Mouse (Mus musculus): Measurements from ENCODE around the gene Igfbp2. TPM values are rescaled to one million over a fixed set of nuclear protein-coding genes. Genes with fewer than 3 reads are reported as not detected.

Igfbp2 gene
- polyA plus RNA-seq, 1 experiment from 2014 or later, result 750 TPM

DNA sequence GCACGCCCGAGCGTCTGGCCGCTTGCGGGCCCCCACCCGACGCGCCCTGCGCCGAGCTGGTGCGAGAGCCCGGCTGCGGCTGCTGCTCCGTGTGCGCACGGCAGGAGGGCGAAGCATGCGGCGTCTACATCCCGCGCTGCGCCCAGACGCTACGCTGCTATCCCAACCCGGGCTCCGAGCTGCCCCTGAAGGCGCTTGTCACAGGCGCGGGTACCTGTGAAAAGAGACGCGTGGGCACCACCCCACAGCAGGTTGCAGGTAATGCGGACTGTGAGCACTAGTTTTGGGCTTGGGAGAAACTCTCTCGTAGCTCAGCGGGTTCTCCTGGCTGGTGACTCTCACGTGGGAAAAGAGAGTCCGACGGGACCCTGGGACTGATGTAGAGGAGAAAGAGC lies 401 bp downstream of the Igfbp2 start:
- DNase-seq (ENCODE audit: low spot score), result no peak
- H3K27ac ChIP-seq, result peak overlapping the region; percentile 94
- H3K9me3 ChIP-seq, result no peaks in the 10 kb centered on the region
- peak overlapping the region; percentile 83 for H3K4me3 ChIP-seq
- peaks cover 54% of the 10 kb centered on the region for H3K4me1 ChIP-seq (replicated peaks)
- H3K36me3 ChIP-seq, result peaks cover 20% of the 10 kb centered on the region
- under 1% methylated on average over 37 of the region's 37 CpGs for WGBS
- peaks cover 20% of the 10 kb centered on the region for H3K27me3 ChIP-seq (ENCODE audit: insufficient read depth, poor library complexity, severe bottlenecking)

GRCm38 (mm10) chr1:72825286-72825685 lies 983 bp downstream of the Igfbp2 start:
- H3K36me3 ChIP-seq, result peaks cover 26% of the 10 kb centered on the region
- peak; percentile 64 for DNase-seq (ENCODE audit: low spot score)
- H3K4me1 ChIP-seq (replicated peaks), result peaks cover 60% of the 10 kb centered on the region
- H3K4me3 ChIP-seq, result peak overlapping the region; percentile 83
- under 1% methylated on average over 20 of the region's 20 CpGs for WGBS
- H3K9me3 ChIP-seq, result 0 out of 2 replicates have a peak, but pooled peaks cover under 1% of the 10 kb centered on the region
- H3K27me3 ChIP-seq (ENCODE audit: insufficient read depth, poor library complexity, severe bottlenecking), result peaks cover 20% of the 10 kb centered on the region
- peak overlapping the region; percentile 94 for H3K27ac ChIP-seq

DNA sequence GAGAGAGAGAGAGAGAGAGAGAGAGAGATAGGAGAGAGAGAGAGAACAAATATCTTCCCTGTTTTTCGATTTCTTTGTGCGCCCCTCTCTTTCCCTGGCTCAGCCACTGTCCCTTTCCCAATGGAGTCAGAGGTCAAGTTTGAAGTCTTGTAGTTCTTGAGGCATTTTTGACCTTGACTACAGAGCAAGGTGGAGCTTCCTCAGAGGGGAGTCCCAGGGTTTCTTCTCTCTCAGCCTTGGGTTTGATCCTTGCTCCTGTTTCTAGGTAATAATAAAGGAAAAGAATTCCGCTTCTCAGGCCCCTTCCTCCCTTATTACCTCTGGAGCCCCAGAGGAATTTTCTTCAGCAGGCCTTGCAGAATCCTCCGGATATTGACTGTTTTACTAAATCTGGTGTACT lies 1.6 kb downstream of the Igfbp2 start:
- H3K9me3 ChIP-seq, result 0 out of 2 replicates have a peak, but pooled peaks cover 4% of the 10 kb centered on the region
- H3K36me3 ChIP-seq, result peaks cover 32% of the 10 kb centered on the region
- peak overlapping the region; percentile 83 for H3K4me3 ChIP-seq
- peaks cover 60% of the 10 kb centered on the region for H3K4me1 ChIP-seq (replicated peaks)
- DNase-seq (ENCODE audit: low spot score), result no peak
- 2% methylated on average over 4 of the region's 4 CpGs for WGBS
- H3K27ac ChIP-seq, result peak overlapping the region; percentile 94
- H3K27me3 ChIP-seq (ENCODE audit: insufficient read depth, poor library complexity, severe bottlenecking), result peaks cover 20% of the 10 kb centered on the region

DNA sequence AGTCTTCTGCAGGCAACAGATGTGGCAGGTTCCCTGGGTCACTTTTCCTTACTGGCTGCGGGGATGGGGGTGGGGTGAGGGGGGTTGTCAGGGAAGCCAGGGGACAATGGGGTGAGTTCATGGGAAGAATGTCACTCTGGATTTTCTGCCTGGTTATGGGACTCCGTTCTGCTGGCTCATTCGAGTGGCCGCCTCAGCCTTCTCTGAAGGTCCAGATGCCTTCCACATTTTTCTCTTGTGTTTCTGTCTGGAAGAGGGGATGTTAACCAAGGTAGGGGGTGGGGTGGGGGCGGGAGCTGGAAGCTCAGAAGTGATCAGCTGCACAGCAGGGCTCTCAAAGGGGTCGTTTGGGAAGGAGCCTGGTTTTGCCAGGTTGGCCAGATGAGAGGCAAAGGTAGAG lies 2.1 kb downstream of the Igfbp2 start:
- H3K27me3 ChIP-seq (ENCODE audit: insufficient read depth, poor library complexity, severe bottlenecking), result peaks cover 15% of the 10 kb centered on the region
- H3K27ac ChIP-seq, result peak overlapping the region; percentile 94
- 0 out of 2 replicates have a peak, but pooled peaks cover 4% of the 10 kb centered on the region for H3K9me3 ChIP-seq
- 0% methylated on average over 6 of the region's 6 CpGs for WGBS
- peak; percentile 66 for DNase-seq (ENCODE audit: low spot score)
- H3K36me3 ChIP-seq, result peaks cover 38% of the 10 kb centered on the region
- H3K4me1 ChIP-seq (replicated peaks), result peaks cover 60% of the 10 kb centered on the region
- H3K4me3 ChIP-seq, result peak overlapping the region; percentile 83

- WGBS, result 1% methylated on average over 7 of the region's 7 CpGs
- DNase-seq (ENCODE audit: low spot score), result no peak
- Histone ChIP-seq H3K4me3 (peak overlapping the region; percentile 83), H3K36me3 (peaks cover 42% of the 10 kb centered on the region), H3K27me3 (ENCODE audit: insufficient read depth, poor library complexity, severe bottlenecking) (peaks cover 10% of the 10 kb centered on the region), H3K9me3 (0 out of 2 replicates have a peak, but pooled peaks cover 4% of the 10 kb centered on the region), H3K27ac (peak overlapping the region; percentile 94), H3K4me1 (replicated peaks) (peaks cover 60% of the 10 kb centered on the region)
These were observed 2.6 kb downstream of the Igfbp2 start for GRCm38 (mm10) chr1:72826931-72827330.

- H3K4me3 ChIP-seq, result peak overlapping the region; percentile 83
- peaks cover 63% of the 10 kb centered on the region for H3K4me1 ChIP-seq (replicated peaks)
- H3K27ac ChIP-seq, result peak overlapping the region; percentile 94
- peaks cover 3% of the 10 kb centered on the region for H3K27me3 ChIP-seq (ENCODE audit: insufficient read depth, poor library complexity, severe bottlenecking)
- 0 out of 2 replicates have a peak, but pooled peaks cover 4% of the 10 kb centered on the region for H3K9me3 ChIP-seq
- no peak for DNase-seq (ENCODE audit: low spot score)
- peaks cover 49% of the 10 kb centered on the region for H3K36me3 ChIP-seq
- WGBS, result 26% methylated on average over 12 of the region's 12 CpGs
These were observed 3.4 kb downstream of the Igfbp2 start for GRCm38 (mm10) chr1:72827411-72828315.

DNA sequence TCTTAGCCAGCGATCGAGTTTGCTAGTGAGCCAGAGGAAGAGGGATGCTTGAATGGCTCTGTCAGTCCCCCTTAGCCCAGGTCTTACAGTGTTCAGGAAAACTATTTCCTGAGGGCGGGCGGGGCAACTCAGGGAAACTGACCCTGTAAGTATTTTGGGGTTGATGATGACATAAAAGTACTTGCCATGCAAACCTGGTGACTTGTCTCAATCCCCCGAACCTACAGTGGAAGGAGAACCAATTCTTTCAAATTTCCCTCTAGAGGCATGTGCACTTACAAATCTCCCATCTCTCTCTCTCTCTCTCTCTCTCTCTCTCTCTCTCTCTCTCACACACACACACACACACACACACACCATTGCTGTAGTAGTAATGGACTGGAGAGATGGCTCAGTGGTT lies 4.5 kb downstream of the Igfbp2 start:
- WGBS, result 92% methylated on average over 5 of the region's 5 CpGs
- DNase-seq (ENCODE audit: low spot score), result no peak
- peaks cover 60% of the 10 kb centered on the region for H3K36me3 ChIP-seq

GRCm38 (mm10) chr1:72830485-72830884 lies 6.2 kb downstream of the Igfbp2 start:
- WGBS, result 89% methylated on average over 2 of the region's 2 CpGs
- DNase-seq (ENCODE audit: low spot score), result no peak
- Histone ChIP-seq H3K4me3 (no peak overlapping the region), H3K36me3 (peaks cover 75% of the 10 kb centered on the region), H3K9me3 (0 out of 2 replicates have a peak, but pooled peaks cover 4% of the 10 kb centered on the region), H3K4me1 (replicated peaks) (peaks cover 37% of the 10 kb centered on the region), H3K27me3 (ENCODE audit: insufficient read depth, poor library complexity, severe bottlenecking) (no peaks in the 10 kb centered on the region), H3K27ac (no peak overlapping the region)

More for the DNA sequence above, 4.5 kb downstream of the Igfbp2 start:
- Histone ChIP-seq H3K9me3 (0 out of 2 replicates have a peak, but pooled peaks cover 4% of the 10 kb centered on the region), H3K4me3 (no peak overlapping the region), H3K27me3 (ENCODE audit: insufficient read depth, poor library complexity, severe bottlenecking) (no peaks in the 10 kb centered on the region; the same call in 1 of the 2 replicates), H3K27ac (no peak overlapping the region), H3K4me1 (replicated peaks) (peaks cover 53% of the 10 kb centered on the region)

GRCm38 (mm10) chr1:72832715-72833153 lies 8.4 kb downstream of the Igfbp2 start:
- peaks cover 14% of the 10 kb centered on the region for H3K4me1 ChIP-seq (replicated peaks)
- H3K36me3 ChIP-seq, result peaks cover 95% of the 10 kb centered on the region
- no peak overlapping the region for H3K4me3 ChIP-seq
- H3K27ac ChIP-seq, result no peak overlapping the region
- H3K27me3 ChIP-seq (ENCODE audit: insufficient read depth, poor library complexity, severe bottlenecking), result no peaks in the 10 kb centered on the region
- no peak for DNase-seq (ENCODE audit: low spot score)
- WGBS, result 80% methylated on average over 3 of the region's 3 CpGs
- 0 out of 2 replicates have a peak, but pooled peaks cover 4% of the 10 kb centered on the region for H3K9me3 ChIP-seq

- H3K27ac ChIP-seq, result no peak overlapping the region
- peaks cover 95% of the 10 kb centered on the region for H3K36me3 ChIP-seq
- 78% methylated on average over 4 of the region's 4 CpGs for WGBS
These were observed 9.3 kb downstream of the Igfbp2 start for GRCm38 (mm10) chr1:72833563-72833962.

DNA sequence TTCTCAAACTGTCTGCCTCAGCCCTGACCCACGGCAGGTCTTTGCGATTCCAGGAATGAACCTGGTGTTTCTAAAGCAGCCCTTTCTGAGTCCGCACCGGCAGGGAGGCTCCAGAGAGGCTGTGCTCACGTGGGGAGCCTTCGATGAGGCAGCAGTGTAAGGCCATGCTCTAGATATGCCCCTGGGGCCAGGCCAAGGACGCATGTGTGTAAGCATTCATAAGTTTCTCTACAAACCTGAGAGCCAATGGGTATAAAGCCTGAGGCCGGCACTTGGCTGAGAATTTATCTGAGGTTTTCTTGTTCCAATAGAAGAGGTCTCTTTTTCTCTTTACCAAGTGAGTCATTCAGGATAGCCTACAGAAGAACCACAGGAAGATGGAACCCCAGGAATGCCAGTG lies 15.1 kb downstream of the Igfbp2 start:
- no peaks in the 10 kb centered on the region for H3K27me3 ChIP-seq (ENCODE audit: insufficient read depth, poor library complexity, severe bottlenecking)
- peaks cover 84% of the 10 kb centered on the region for H3K36me3 ChIP-seq
- no peaks in the 10 kb centered on the region for H3K9me3 ChIP-seq
- H3K27ac ChIP-seq, result no peak overlapping the region
- WGBS, result 69% methylated on average over 8 of the region's 8 CpGs
- DNase-seq (ENCODE audit: low spot score), result no peak
- H3K4me1 ChIP-seq (replicated peaks), result no peaks in the 10 kb centered on the region; the same call in 1 of the 2 replicates
- no peak overlapping the region for H3K4me3 ChIP-seq

More at GRCm38 (mm10) chr1:72833563-72833962, 9.3 kb downstream of the Igfbp2 start:
- 0 out of 2 replicates have a peak, but pooled peaks cover 9% of the 10 kb centered on the region for H3K4me1 ChIP-seq (replicated peaks)
- no peak overlapping the region for H3K4me3 ChIP-seq
- 0 out of 2 replicates have a peak, but pooled peaks cover 4% of the 10 kb centered on the region for H3K9me3 ChIP-seq
- H3K27me3 ChIP-seq (ENCODE audit: insufficient read depth, poor library complexity, severe bottlenecking), result no peaks in the 10 kb centered on the region
- DNase-seq (ENCODE audit: low spot score), result no peak

- H3K27ac ChIP-seq, result no peak overlapping the region
- peaks cover 84% of the 10 kb centered on the region for H3K36me3 ChIP-seq
- H3K4me1 ChIP-seq (replicated peaks), result no peaks in the 10 kb centered on the region; the same call in 1 of the 2 replicates
- WGBS, result 91% methylated on average over 7 of the region's 7 CpGs
- no peaks in the 10 kb centered on the region for H3K9me3 ChIP-seq
- no peaks in the 10 kb centered on the region for H3K27me3 ChIP-seq (ENCODE audit: insufficient read depth, poor library complexity, severe bottlenecking)
- no peak for DNase-seq (ENCODE audit: low spot score)
- no peak overlapping the region for H3K4me3 ChIP-seq
These were observed 15.5 kb downstream of the Igfbp2 start for GRCm38 (mm10) chr1:72839791-72840190.
